21 mouse cellular contexts compared by ENCODE assay signal in the genomic region with DNA sequence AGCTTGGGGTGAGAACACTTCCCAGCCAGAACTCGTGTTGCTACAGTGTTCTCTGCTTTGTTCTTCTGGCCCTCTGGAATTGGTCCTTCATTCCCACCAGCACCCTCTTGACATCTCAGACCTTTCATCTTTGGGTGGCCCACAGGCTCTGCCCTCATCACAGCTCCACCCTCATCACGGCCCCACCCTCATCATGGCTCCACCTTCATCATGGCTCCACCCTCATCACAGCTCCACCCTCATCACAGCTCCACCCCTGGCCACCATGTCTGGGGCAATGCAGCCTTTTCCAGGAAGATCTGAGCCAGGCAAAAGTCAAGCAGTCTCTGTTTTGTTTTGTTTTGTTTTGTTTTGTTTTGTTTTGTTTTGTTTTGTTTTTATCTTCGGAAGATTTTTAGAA.
DNase-seq lines count a peak whose midpoint lies in the region; ATAC-seq and TF ChIP-seq lines count a peak whose summit lies in the region.
"Had no signal": no experiment of that assay in that cellular context is flagged by ENCODE, and none has a peak within 500 bp of the region (broad histone marks: within the 10 kb centered on the region; RNA-seq: fewer than 3 reads in every experiment).

No protein-coding gene starts in this region.

- H3K4me2 ChIP-seq in liver, embryonic 13.5 days = no peak overlapping the region
- H3K4me2 ChIP-seq: embryonic facial prominence, embryonic 15.5 days; forebrain, embryonic 15.5 days; heart, embryonic 13.5 days; hindbrain, embryonic 12.5 days had no signal

- H3K9me3 ChIP-seq in liver, embryonic 13.5 days (replicated peaks) = no peaks in the 10 kb centered on the region
- H3K9me3 ChIP-seq: embryonic facial prominence, embryonic 15.5 days; forebrain, embryonic 15.5 days; G1E; heart, embryonic 13.5 days; hindbrain, embryonic 12.5 days had no signal

- 43% methylated on average over 3 of the region's 3 CpGs for WGBS in liver, embryonic 13.5 days (ENCODE audit: insufficient replicate concordance)
- 70% methylated on average over 3 of the region's 3 CpGs for WGBS in cerebellum, adult 2 months

- H3K27me3 ChIP-seq in liver, embryonic 13.5 days = no peaks in the 10 kb centered on the region
- H3K27me3 ChIP-seq in cerebellum, adult 2 months (ENCODE audit: control insufficient read depth, insufficient read depth, low read length) = no peaks in the 10 kb centered on the region
- H3K27me3 ChIP-seq: embryonic facial prominence, embryonic 15.5 days; forebrain, embryonic 15.5 days; heart, embryonic 13.5 days; hindbrain, embryonic 12.5 days had no signal

- H3K4me1 ChIP-seq in liver, embryonic 13.5 days (replicated peaks) = no peaks in the 10 kb centered on the region
- H3K4me1 ChIP-seq in cerebellum, adult 2 months (ENCODE audit: control insufficient read depth, insufficient read depth, low read length) = no peaks in the 10 kb centered on the region
- H3K4me1 ChIP-seq: embryonic facial prominence, embryonic 15.5 days; heart, embryonic 13.5 days; hindbrain, embryonic 12.5 days had no signal

- no peak overlapping the region for H3K4me3 ChIP-seq in liver, embryonic 13.5 days (replicated peaks)
- no peak overlapping the region for H3K4me3 ChIP-seq in cerebellum, adult 2 months (replicated peaks; ENCODE audit: insufficient read depth, low read depth, low read length)
- H3K4me3 ChIP-seq: embryonic facial prominence, embryonic 15.5 days; forebrain, embryonic 15.5 days; heart, embryonic 13.5 days; hindbrain, embryonic 12.5 days had no signal

- TF ChIP-seq POLR2A in cerebellum, adult 2 months (IDR thresholded peaks at IDR 0.05; ENCODE audit: borderline replicate concordance, insufficient read depth, low read length) = no peak

- ATAC-seq in liver, embryonic 13.5 days (ENCODE audit: low read depth) = no peak
- ATAC-seq in erythroblast, adult 5-6 weeks (replicated peaks; ENCODE audit: low FRiP score, poor library complexity, severe bottlenecking) = peak; percentile 56; the same call in 1 of the 2 replicates
- ATAC-seq: forebrain, embryonic 15.5 days; hindbrain, embryonic 16.5 days; inflammation-experienced regulatory T-cells, adult 6 months had no signal

- no peak for TF ChIP-seq CTCF in cerebellum, adult 2 months (IDR thresholded peaks at IDR 0.05; ENCODE audit: borderline replicate concordance, insufficient read depth, low read depth, low read length)

- peak; percentile 12 for DNase-seq in liver, embryonic 13.5 days
- DNase-seq in liver (no peak), R1 (ENCODE audit: low read depth, low spot score) (peak; percentile 4)
- DNase-seq in kidney, adult 8-10 months = no peak
- DNase-seq in cerebellum, adult 2 months = no peak
- DNase-seq in embryo, embryonic 10.5 days (ENCODE audit: low spot score) = no peak
- DNase-seq: adrenal gland, adult 2 months; adrenal gland, postnatal 25 days; cerebellum, adult 8-10 months; cerebellum, postnatal 25 days; gastrocnemius, postnatal 36 days; heart, adult 11 months; heart, postnatal 4 days had no signal

- H3K27ac ChIP-seq in liver, embryonic 13.5 days = no peak overlapping the region
- no peak overlapping the region for H3K27ac ChIP-seq in cerebellum, adult 2 months (ENCODE audit: insufficient read depth, low read length)
- H3K27ac ChIP-seq: embryonic facial prominence, embryonic 15.5 days; forebrain, embryonic 15.5 days; heart, embryonic 13.5 days; hindbrain, embryonic 12.5 days had no signal

- no peak overlapping the region for H3K9ac ChIP-seq in liver, embryonic 13.5 days
- H3K9ac ChIP-seq: embryonic facial prominence, embryonic 15.5 days; forebrain, embryonic 15.5 days; heart, embryonic 13.5 days; hindbrain, embryonic 12.5 days had no signal

- H3K36me3 ChIP-seq in liver, embryonic 13.5 days = no peaks in the 10 kb centered on the region
- H3K36me3 ChIP-seq: embryonic facial prominence, embryonic 15.5 days; G1E; heart, embryonic 13.5 days; hindbrain, embryonic 12.5 days had no signal

Comparison
In these comparisons a context has a peak if more than half of its experiments do, and no peak if none do; other contexts are left out.
1. DNase-seq: peak in liver, embryonic 13.5 days (single experiment) and R1 (single experiment); none in liver (single experiment), kidney, adult 8-10 months (0 of 2), cerebellum, adult 2 months (0 of 2) and embryo, embryonic 10.5 days (single experiment).